In genomic region chr5:23697457-23697856, GRCm38 (mm10) we compare ENCODE assay signal across 23 mouse cellular contexts.
"Had no signal": no experiment of that assay in that cellular context is flagged by ENCODE, and none has a peak within 500 bp of the region (broad histone marks: within the 10 kb centered on the region; RNA-seq: fewer than 3 reads in every experiment).

No protein-coding gene starts in this region.

- H3K4me3 ChIP-seq: gastrocnemius, adult 2 months; heart, adult 2 months; heart, embryonic 13.5 days; heart, embryonic 15.5 days; hindbrain, embryonic 10.5 days; hindbrain, embryonic 12.5 days; intestine, embryonic 15.5 days; layer of hippocampus, adult 2 months; limb, embryonic 13.5 days; limb, embryonic 15.5 days; liver, embryonic 12.5 days had no signal

- H3K27me3 ChIP-seq: heart, embryonic 13.5 days; heart, embryonic 15.5 days; hindbrain, embryonic 12.5 days; intestine, embryonic 15.5 days; limb, embryonic 13.5 days; limb, embryonic 15.5 days; liver, embryonic 12.5 days had no signal

- H3K4me1 ChIP-seq: heart, embryonic 13.5 days; heart, embryonic 15.5 days; hindbrain, embryonic 10.5 days; hindbrain, embryonic 12.5 days; intestine, embryonic 15.5 days; limb, embryonic 13.5 days; limb, embryonic 15.5 days; liver, embryonic 12.5 days had no signal

- DNase-seq: gastrocnemius, adult 2 months; gastrocnemius, postnatal 10 days; gastrocnemius, postnatal 25 days; heart, adult 2 months; heart, postnatal 14 days; heart, postnatal 4 days; kidney, adult 18-20 months; kidney, adult 8-10 months; kidney, postnatal 10 days; kidney, postnatal 25 days; kidney, postnatal 4 days; left cerebral cortex, postnatal 4 days had no signal

- H3K27ac ChIP-seq: gastrocnemius, adult 2 months; heart, adult 2 months; heart, embryonic 13.5 days; heart, embryonic 15.5 days; hindbrain, embryonic 10.5 days; hindbrain, embryonic 12.5 days; hindbrain, embryonic 14.5 days; intestine, embryonic 15.5 days; layer of hippocampus, adult 2 months; limb, embryonic 13.5 days; limb, embryonic 15.5 days; liver, embryonic 12.5 days; liver, embryonic 14.5 days had no signal
